Mouse (Mus musculus) neural tube, embryonic 13.5 days (tissue): ENCODE results near the gene Tmprss7. TPM values are rescaled to one million over a fixed set of nuclear protein-coding genes. Genes with fewer than 3 reads are reported as not detected.

Source experiments
- ATAC-seq: fragments of 200-750 bp; cut with Nextera tagmentation; 2 replicates; pipeline ENCODE4 v1.8.0; 2017; ENCODE audit warnings: low read depth, mild to moderate bottlenecking, moderate TSS enrichment, moderate library complexity
- H3K27ac ChIP-seq: fragments of 300-500 bp; sonication (generic); replicated peaks from 2 replicates; pipeline ENCODE4 v1.5.1; 2015; ENCODE audit warnings: moderate library complexity, mild to moderate bottlenecking, inconsistent platforms
- H3K27me3 ChIP-seq: fragments of 300-500 bp; sonication (generic); 2 replicates; pipeline ENCODE4 v1.6.1; 2015; ENCODE audit warnings: mild to moderate bottlenecking, inconsistent platforms
- H3K36me3 ChIP-seq: fragments of 300-500 bp; sonication (generic); 2 replicates; pipeline ENCODE4 v1.6.1; 2015; ENCODE audit warnings: mild to moderate bottlenecking, inconsistent platforms
- H3K4me1 ChIP-seq: fragments of 300-500 bp; sonication (generic); replicated peaks from 2 replicates; pipeline ENCODE4 v1.6.1; 2015; ENCODE audit warnings: inconsistent platforms
- H3K4me2 ChIP-seq: fragments of 300-500 bp; sonication (generic); 2 replicates; pipeline ENCODE4 v1.6.1; 2015; ENCODE audit warnings: inconsistent platforms, mild to moderate bottlenecking, moderate library complexity
- H3K4me3 ChIP-seq: fragments of 300-500 bp; sonication (generic); 2 replicates; pipeline ENCODE4 v1.5.1; 2015; ENCODE audit warnings: mild to moderate bottlenecking, inconsistent platforms
- H3K9ac ChIP-seq: fragments of 300-500 bp; sonication (generic); 2 replicates; pipeline ENCODE4 v1.6.1; 2015; ENCODE audit warnings: moderate library complexity, mild to moderate bottlenecking, inconsistent platforms
- H3K9me3 ChIP-seq: fragments of 300-500 bp; sonication (generic); 2 replicates; pipeline ENCODE4 v1.6.1; 2016; ENCODE audit warnings: inconsistent platforms
- WGBS: fragments of 180-500 bp; shearing (Covaris S2); methylation state at CpG from one replicate; pipeline ENCODE4 v1.1.7; 2015; 5-methylcytosine and 5-hydroxymethylcytosine counted together
- polyA plus RNA-seq: library from polyadenylated mRNA; unstranded; fragments of >200 nt; fragmentation: Nextera tagmentation; extraction: Ambion mirVana; gene quantifications from 2 replicates; pipeline ENCODE4 v1.2.1, GENCODE M21; 2015

The Tmprss7 gene
- polyA plus RNA-seq, 1 experiment from 2014 or later: 0.24 TPM

- no peak overlapping the region for H3K27ac ChIP-seq
- no peaks in the 10 kb centered on the region for H3K9me3 ChIP-seq
- 81% methylated on average over 1 of the region's 1 CpGs for WGBS
- H3K27me3 ChIP-seq: no peaks in the 10 kb centered on the region
- H3K4me1 ChIP-seq: no peaks in the 10 kb centered on the region
- H3K36me3 ChIP-seq: no peaks in the 10 kb centered on the region
- H3K4me2 ChIP-seq: no peak overlapping the region
- no peak overlapping the region for H3K9ac ChIP-seq
- ATAC-seq: no peak
- no peak overlapping the region for H3K4me3 ChIP-seq
These were observed 77.5 kb downstream of the Tmprss7 start for GRCm38 (mm10) chr16:45615944-45616343.

- Histone ChIP-seq H3K4me3 (no peak overlapping the region), H3K27ac (no peak overlapping the region), H3K27me3 (no peaks in the 10 kb centered on the region), H3K9ac (no peak overlapping the region), H3K9me3 (no peaks in the 10 kb centered on the region), H3K36me3 (no peaks in the 10 kb centered on the region), H3K4me2 (no peak overlapping the region), H3K4me1 (no peaks in the 10 kb centered on the region)
- WGBS: 68% methylated on average over 2 of the region's 2 CpGs
- no peak for ATAC-seq
These were observed 80.2 kb downstream of the Tmprss7 start for GRCm38 (mm10) chr16:45613247-45613646.

- H3K27me3 ChIP-seq: no peaks in the 10 kb centered on the region
- no peaks in the 10 kb centered on the region for H3K4me1 ChIP-seq
- H3K4me2 ChIP-seq: no peak within 1 kb of the TSS
- ATAC-seq: no peak
- WGBS: 88% methylated on average over 4 of the region's 4 CpGs
- no peaks in the 10 kb centered on the region for H3K36me3 ChIP-seq
- no peaks in the 10 kb centered on the region for H3K9me3 ChIP-seq
- no peak within 1 kb of the TSS for H3K27ac ChIP-seq
- H3K4me3 ChIP-seq: no peak within 1 kb of the TSS
- H3K9ac ChIP-seq: no peak within 1 kb of the TSS
These were observed 83.2 kb downstream of the Tmprss7 start, which contains the start of gene Gcsam for GRCm38 (mm10) chr16:45610267-45610666. Gene Gcsam, plus strand, starts transcription at chr16:45610380.

- ATAC-seq: no peak
- Histone ChIP-seq H3K27ac (no peak overlapping the region), H3K27me3 (no peaks in the 10 kb centered on the region), H3K4me3 (no peak overlapping the region), H3K36me3 (no peaks in the 10 kb centered on the region), H3K4me1 (no peaks in the 10 kb centered on the region), H3K9ac (no peak overlapping the region), H3K9me3 (no peaks in the 10 kb centered on the region), H3K4me2 (no peak overlapping the region)
- 75% methylated on average over 3 of the region's 3 CpGs for WGBS
These were observed 84.2 kb downstream of the Tmprss7 start for GRCm38 (mm10) chr16:45609300-45609699.

- H3K36me3 ChIP-seq: no peaks in the 10 kb centered on the region
- no peaks in the 10 kb centered on the region for H3K9me3 ChIP-seq
- no peak for ATAC-seq
- 43% methylated on average over 4 of the region's 4 CpGs for WGBS
- no peak overlapping the region for H3K9ac ChIP-seq
- no peak overlapping the region for H3K4me2 ChIP-seq
- no peak overlapping the region for H3K27ac ChIP-seq
- H3K4me1 ChIP-seq: no peaks in the 10 kb centered on the region
- no peaks in the 10 kb centered on the region for H3K27me3 ChIP-seq
- no peak overlapping the region for H3K4me3 ChIP-seq
These were observed 84.9 kb downstream of the Tmprss7 start for GRCm38 (mm10) chr16:45608481-45608954.

Other genes with a start within 250 kb of the Tmprss7 start
- not detected in 2 replicates for gene Gm609, start 200.7 kb downstream of the Tmprss7 start, polyA plus RNA-seq
- not detected in 2 replicates for gene Gm17783, start 161.6 kb downstream of the Tmprss7 start, polyA plus RNA-seq
- not detected in 2 replicates for gene Slc9c1, start 158.3 kb downstream of the Tmprss7 start, polyA plus RNA-seq
- 0.10 TPM in 1 of 2 replicates, not detected in the other for gene Gcsam, start 83.3 kb downstream of the Tmprss7 start, polyA plus RNA-seq
- gene BC016579, start 39.6 kb downstream of the Tmprss7 start, polyA plus RNA-seq: not detected in 2 replicates
- gene Tagln3, start 30.9 kb upstream of the Tmprss7 start, polyA plus RNA-seq: 732 and 735 TPM in 2 replicates
- gene Abhd10, start 49.3 kb upstream of the Tmprss7 start, polyA plus RNA-seq: 41.2 and 44.8 TPM in 2 replicates